Mouse (Mus musculus) intestine, embryonic 16.5 days (tissue): ENCODE results near the gene Josd2. TPM values are rescaled to one million over a fixed set of nuclear protein-coding genes. Genes with fewer than 3 reads are reported as not detected.

Experiments used
- ATAC-seq: fragments of 200-750 bp; cut with Nextera tagmentation; 2 replicates; pipeline ENCODE4 v1.8.0; 2017; ENCODE audit warnings: moderate TSS enrichment, moderate library complexity
- H3K27ac ChIP-seq: fragments of 300-500 bp; sonication (generic); 2 replicates; pipeline ENCODE4 v1.5.1; 2014; ENCODE audit warnings: mild to moderate bottlenecking, low read length
- H3K27me3 ChIP-seq: fragments of 300-500 bp; sonication (generic); replicated peaks from 2 replicates; pipeline ENCODE4 v1.6.1; 2014; ENCODE audit warnings: low read length, control low read depth, mixed read lengths; ENCODE audit not compliant: control insufficient read depth, insufficient read depth
- H3K36me3 ChIP-seq: fragments of 300-500 bp; sonication (generic); 2 replicates; pipeline ENCODE4 v1.6.1; 2014; ENCODE audit warnings: low read length, control low read depth; ENCODE audit not compliant: control insufficient read depth, insufficient read depth
- H3K4me1 ChIP-seq: fragments of 300-500 bp; sonication (generic); 2 replicates; pipeline ENCODE4 v1.6.1; 2014; ENCODE audit warnings: low read length, control low read depth, mixed read lengths; ENCODE audit not compliant: control insufficient read depth, insufficient read depth
- H3K4me2 ChIP-seq: fragments of 300-500 bp; sonication (generic); 2 replicates; pipeline ENCODE4 v1.6.1; 2014; ENCODE audit warnings: low read depth, low read length, control low read depth
- H3K4me3 ChIP-seq: fragments of 300-500 bp; sonication (generic); 2 replicates; pipeline ENCODE4 v1.5.1; 2014; ENCODE audit warnings: mild to moderate bottlenecking, low read length
- H3K9ac ChIP-seq: fragments of 300-500 bp; sonication (generic); 2 replicates; pipeline ENCODE4 v1.6.1; 2014; ENCODE audit warnings: low read depth, low read length
- H3K9me3 ChIP-seq: fragments of 300-500 bp; sonication (generic); 2 replicates; pipeline ENCODE4 v1.6.1; 2016; ENCODE audit warnings: low read length, control low read depth; ENCODE audit not compliant: control insufficient read depth
- WGBS: fragments of 180-500 bp; shearing (Covaris S2); extraction: QIAGEN DNeasy Blood & Tissue Kit; methylation state at CpG from one replicate; pipeline ENCODE4 v1.1.7; 2014; 5-methylcytosine and 5-hydroxymethylcytosine counted together
- polyA plus RNA-seq: library from polyadenylated mRNA; unstranded; fragments of >200 nt; fragmentation: Nextera tagmentation; extraction: Ambion mirVana; gene quantifications from 2 replicates; pipeline ENCODE4 v1.2.1, GENCODE M21; 2015

Josd2 gene
- polyA plus RNA-seq, 1 experiment from 2014 or later = 86.3 TPM

DNA sequence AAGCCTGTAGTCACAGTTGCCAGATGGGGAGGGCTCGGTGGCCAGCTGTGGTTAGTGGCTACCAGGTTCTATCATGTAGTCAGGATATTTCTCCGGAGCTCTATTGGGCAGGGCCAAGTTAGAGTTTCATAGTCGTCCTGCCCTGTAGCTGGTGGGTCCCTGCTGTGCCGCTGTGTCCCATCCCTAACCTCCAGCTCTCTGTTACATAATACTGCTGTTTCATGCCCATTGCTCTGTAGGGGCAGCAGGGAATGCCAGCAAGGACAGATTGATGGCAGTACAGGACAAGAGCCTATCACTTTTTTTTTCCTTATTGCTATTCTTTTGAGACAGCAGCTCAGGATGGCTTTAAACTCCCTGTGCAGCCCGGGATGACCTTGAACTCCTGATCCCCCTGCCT lies 32.0 kb upstream of the Josd2 start:
- Histone ChIP-seq H3K4me3 (no peak overlapping the region), H3K27me3 (peaks cover 32% of the 10 kb centered on the region), H3K4me1 (no peaks in the 10 kb centered on the region), H3K4me2 (no peak overlapping the region), H3K36me3 (no peaks in the 10 kb centered on the region), H3K27ac (no peak overlapping the region), H3K9ac (no peak overlapping the region), H3K9me3 (no peaks in the 10 kb centered on the region)
- WGBS = 71% methylated on average over 5 of the region's 5 CpGs
- no peak for ATAC-seq

DNA sequence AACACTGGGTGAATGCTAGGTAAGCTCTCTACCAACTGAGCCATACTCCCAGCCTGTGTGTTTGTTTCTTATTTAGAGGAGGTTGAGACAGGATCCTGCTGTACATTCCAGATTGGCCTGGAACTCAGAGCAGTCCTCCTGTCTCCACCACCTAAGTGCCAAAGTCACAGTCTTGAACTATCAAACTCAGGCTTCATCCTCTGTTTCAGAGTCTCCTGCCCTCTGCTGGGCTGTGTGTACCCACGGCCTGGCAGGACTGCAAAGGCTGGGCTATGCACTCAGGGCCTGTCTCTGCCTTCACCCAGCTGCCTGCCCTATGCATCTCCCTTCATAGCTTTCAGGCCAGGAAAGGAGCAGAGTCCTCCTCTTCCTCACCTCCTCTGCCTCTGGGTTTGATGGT lies 31.5 kb upstream of the Josd2 start:
- H3K4me2 ChIP-seq = no peak overlapping the region
- no peaks in the 10 kb centered on the region for H3K9me3 ChIP-seq
- no peak overlapping the region for H3K4me3 ChIP-seq
- ATAC-seq = no peak
- no peaks in the 10 kb centered on the region for H3K4me1 ChIP-seq
- peaks cover 31% of the 10 kb centered on the region for H3K27me3 ChIP-seq
- H3K9ac ChIP-seq = no peak overlapping the region
- H3K27ac ChIP-seq = no peak overlapping the region
- 5% methylated on average over 1 of the region's 1 CpGs for WGBS
- H3K36me3 ChIP-seq = no peaks in the 10 kb centered on the region

DNA sequence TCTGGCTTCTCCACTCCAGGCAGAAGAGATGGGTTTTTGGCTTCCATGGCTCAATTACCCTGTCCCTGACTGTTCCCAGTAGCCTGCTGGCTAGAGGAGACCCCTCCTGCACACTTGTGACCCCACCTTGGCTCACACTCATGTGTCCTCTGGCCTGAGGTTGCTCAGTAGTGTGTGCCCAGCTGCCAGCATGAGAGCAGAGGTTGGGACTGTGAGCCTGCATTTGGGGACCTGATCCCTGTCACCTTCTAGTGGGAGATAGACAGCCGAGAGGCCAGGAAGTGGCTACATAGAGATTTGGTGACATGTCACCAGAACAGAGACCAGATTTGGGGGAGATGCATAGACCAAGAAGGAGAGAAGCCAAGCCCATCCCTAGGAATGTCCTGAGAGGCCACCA lies 30.6 kb upstream of the Josd2 start:
- Histone ChIP-seq H3K4me2 (no peak overlapping the region), H3K36me3 (no peaks in the 10 kb centered on the region), H3K9me3 (no peaks in the 10 kb centered on the region), H3K27me3 (peaks cover 32% of the 10 kb centered on the region), H3K9ac (no peak overlapping the region), H3K27ac (no peak overlapping the region), H3K4me3 (no peak overlapping the region), H3K4me1 (no peaks in the 10 kb centered on the region)
- WGBS = 71% methylated on average over 1 of the region's 1 CpGs
- no peak for ATAC-seq

DNA sequence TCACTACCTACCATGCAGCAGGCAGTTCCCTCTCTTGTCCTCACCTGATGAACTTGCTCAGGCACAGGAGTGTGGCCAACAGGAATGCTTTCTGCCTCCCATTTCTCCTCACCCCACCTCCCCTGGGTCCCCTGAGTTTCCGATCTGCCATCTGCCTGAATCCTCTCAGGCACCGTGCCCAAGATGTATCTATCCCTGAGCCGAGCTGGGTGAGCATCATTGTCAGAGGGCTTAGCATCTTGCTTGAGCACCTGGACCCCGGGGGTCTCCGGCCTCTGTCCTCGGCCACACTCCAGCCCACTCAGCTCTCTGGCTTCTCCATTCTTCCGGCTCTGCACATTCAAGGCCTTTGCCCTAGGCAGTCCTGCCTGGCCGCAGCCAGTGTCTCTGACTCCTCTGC lies 29.8 kb upstream of the Josd2 start:
- no peak overlapping the region for H3K9ac ChIP-seq
- no peaks in the 10 kb centered on the region for H3K9me3 ChIP-seq
- no peak for ATAC-seq
- H3K4me3 ChIP-seq = no peak overlapping the region
- peaks cover 39% of the 10 kb centered on the region for H3K27me3 ChIP-seq
- no peaks in the 10 kb centered on the region for H3K36me3 ChIP-seq
- H3K4me1 ChIP-seq = no peaks in the 10 kb centered on the region
- H3K27ac ChIP-seq = no peak overlapping the region
- no peak overlapping the region for H3K4me2 ChIP-seq
- WGBS = 66% methylated on average over 8 of the region's 8 CpGs

DNA sequence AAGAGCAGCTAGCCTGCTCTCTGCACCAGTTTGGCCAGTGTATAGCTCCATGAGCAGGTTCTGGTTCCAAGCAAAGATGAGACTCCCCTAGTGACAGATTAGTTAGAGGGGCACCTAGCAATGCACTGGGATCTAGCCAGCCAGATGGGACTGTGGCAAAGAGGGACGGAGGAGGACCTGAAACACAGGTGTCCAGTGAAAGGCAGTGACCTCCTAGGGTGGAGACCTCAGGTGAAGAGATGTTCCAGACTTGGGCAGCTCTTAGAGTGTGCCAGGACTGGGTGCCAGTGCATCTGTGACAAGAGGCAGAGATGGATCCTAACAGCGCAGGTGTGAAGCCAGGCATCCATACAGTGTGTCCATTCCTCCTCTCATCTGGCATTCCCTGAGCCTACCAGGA lies 28.1 kb upstream of the Josd2 start:
- no peaks in the 10 kb centered on the region for H3K4me1 ChIP-seq
- peaks cover 56% of the 10 kb centered on the region for H3K27me3 ChIP-seq
- 74% methylated on average over 2 of the region's 2 CpGs for WGBS
- no peak overlapping the region for H3K4me2 ChIP-seq
- no peak overlapping the region for H3K4me3 ChIP-seq
- H3K9ac ChIP-seq = no peak overlapping the region
- H3K36me3 ChIP-seq = no peaks in the 10 kb centered on the region
- no peak overlapping the region for H3K27ac ChIP-seq
- ATAC-seq = no peak
- H3K9me3 ChIP-seq = no peaks in the 10 kb centered on the region

DNA sequence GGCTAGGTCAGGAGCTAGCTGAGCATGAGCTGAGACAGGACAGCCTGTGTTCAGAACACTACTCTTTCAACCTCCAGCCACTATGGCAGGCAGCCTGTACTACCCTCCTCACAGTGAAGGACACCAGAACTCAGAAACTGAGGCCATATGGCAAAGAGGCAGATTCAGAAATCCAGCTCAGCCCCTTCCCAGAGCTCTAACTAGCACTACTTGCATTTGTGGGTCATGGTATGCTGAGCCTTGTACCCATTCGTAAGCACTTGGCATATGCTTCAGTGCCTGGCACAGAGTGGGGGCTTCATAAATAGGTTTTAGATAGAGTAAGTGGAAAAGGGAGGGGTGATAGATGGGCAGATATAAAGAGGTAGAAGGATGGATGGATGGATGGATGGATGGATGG lies 27.3 kb upstream of the Josd2 start:
- 77% methylated on average over 1 of the region's 1 CpGs for WGBS
- no peaks in the 10 kb centered on the region for H3K4me1 ChIP-seq
- H3K4me2 ChIP-seq = no peak overlapping the region
- H3K27me3 ChIP-seq = peaks cover 64% of the 10 kb centered on the region
- H3K4me3 ChIP-seq = no peak overlapping the region
- H3K27ac ChIP-seq = no peak overlapping the region
- H3K9me3 ChIP-seq = no peaks in the 10 kb centered on the region
- H3K9ac ChIP-seq = no peak overlapping the region
- ATAC-seq = no peak
- H3K36me3 ChIP-seq = no peaks in the 10 kb centered on the region

DNA sequence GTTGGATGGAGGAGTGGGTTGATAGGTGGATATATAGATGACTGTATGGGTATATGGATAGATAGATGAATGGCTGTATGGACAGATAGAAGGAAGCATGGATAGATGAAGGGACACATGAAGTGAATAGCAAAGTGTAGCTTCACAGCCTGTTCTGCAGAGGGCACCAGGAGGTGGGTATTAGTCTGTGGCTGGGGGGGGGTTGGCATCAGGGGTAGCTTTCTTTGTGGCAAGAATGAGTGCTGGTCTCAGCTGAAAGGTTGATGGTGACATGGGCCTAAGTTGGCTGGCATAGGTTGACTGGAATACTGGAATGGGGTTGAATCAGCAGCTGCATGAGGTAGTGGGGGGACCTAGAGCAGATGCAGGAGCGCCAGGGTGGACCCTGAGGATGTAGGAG lies 26.6 kb upstream of the Josd2 start:
- no peak overlapping the region for H3K4me2 ChIP-seq

DNA sequence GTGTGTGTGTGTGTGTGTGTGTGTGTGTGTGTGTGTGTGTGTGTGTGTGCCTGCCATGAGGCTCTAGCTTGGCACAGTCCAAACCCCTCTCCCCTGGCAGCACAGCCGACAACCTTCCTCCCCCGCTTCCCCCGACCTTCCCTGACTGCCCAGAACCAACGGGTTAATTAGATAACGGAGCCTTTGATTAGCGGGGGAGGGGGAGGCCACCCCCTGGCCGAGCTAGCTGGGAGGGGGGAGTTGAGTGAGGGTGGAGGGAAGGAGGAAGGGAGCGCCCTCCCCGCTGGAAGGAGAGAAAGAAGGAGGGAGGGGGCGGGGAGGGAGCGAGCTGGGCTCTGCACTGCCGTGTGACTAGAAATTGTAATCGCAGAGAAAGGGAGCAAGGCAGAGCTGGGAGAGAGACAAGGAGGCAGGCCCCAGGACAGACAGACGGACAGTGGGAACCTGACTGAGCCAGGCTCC lies 26.1 kb upstream of the Josd2 start:
- Histone ChIP-seq H3K9ac (peak overlapping the region; percentile 17), H3K4me2 (0 out of 2 replicates have a peak overlapping the region, but pooled peaks have one; percentile 13), H3K9me3 (no peaks in the 10 kb centered on the region), H3K27me3 (peaks cover 75% of the 10 kb centered on the region), H3K27ac (no peak overlapping the region), H3K4me3 (peak overlapping the region; percentile 4), H3K36me3 (no peaks in the 10 kb centered on the region), H3K4me1 (no peaks in the 10 kb centered on the region)
- ATAC-seq = peak; percentile 54; the same call in 1 of the 2 replicates
- WGBS = 2% methylated on average over 13 of the region's 14 CpGs

More for the DNA sequence above, 26.6 kb upstream of the Josd2 start:
- H3K27ac ChIP-seq = no peak overlapping the region
- ATAC-seq = no peak
- no peak overlapping the region for H3K4me3 ChIP-seq
- H3K9ac ChIP-seq = no peak overlapping the region
- no peaks in the 10 kb centered on the region for H3K9me3 ChIP-seq
- WGBS = 0% methylated on average over 1 of the region's 1 CpGs
- H3K27me3 ChIP-seq = peaks cover 71% of the 10 kb centered on the region
- no peaks in the 10 kb centered on the region for H3K36me3 ChIP-seq
- no peaks in the 10 kb centered on the region for H3K4me1 ChIP-seq

DNA sequence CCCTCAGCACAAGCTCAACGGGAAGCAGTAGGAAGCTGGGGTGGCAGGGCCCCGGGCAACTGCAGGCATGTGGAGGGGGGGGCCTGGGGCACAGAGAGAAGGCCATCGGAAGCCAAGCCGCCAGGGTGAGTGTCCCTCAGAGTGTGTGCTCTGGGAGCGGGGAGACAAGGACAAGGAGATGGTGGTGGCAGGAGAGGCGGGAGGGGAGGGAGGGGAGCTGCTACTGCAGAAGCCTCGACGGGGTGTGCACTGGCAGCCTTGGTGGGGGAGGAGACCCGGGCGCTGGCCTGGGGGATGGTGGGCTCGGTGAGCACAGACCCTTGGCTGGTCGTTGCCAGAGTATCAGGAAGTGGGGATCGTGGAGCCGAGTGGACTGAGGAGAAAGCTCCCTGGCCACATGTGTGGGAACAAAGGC lies 25.4 kb upstream of the Josd2 start:
- no peak for ATAC-seq
- H3K27me3 ChIP-seq = peaks cover 72% of the 10 kb centered on the region
- peak overlapping the region; percentile 13; the same call in 1 of the 2 replicates for H3K4me2 ChIP-seq
- H3K36me3 ChIP-seq = no peaks in the 10 kb centered on the region
- no peak overlapping the region for H3K27ac ChIP-seq
- peak overlapping the region; percentile 4 for H3K4me3 ChIP-seq
- H3K9ac ChIP-seq = peak overlapping the region; percentile 17
- whole genome bisulfite sequencing = under 1% methylated on average over 14 of the region's 14 CpGs
- no peaks in the 10 kb centered on the region for H3K4me1 ChIP-seq
- no peaks in the 10 kb centered on the region for H3K9me3 ChIP-seq
